Mouse (Mus musculus) liver, adult 2 months (tissue): ENCODE measurements at regions not wholly inside any gene's neighbourhood (a gene's known extent, or its start where the extent isn't known, plus 50 kb on each side); places are given as distances from the start of the nearest gene placed in this dataset.
A peak's percentile ranks its signal among the peaks of the same experiment; 100 is the strongest.

Source experiments
- DNase-seq: peaks from one replicate; pipeline ENCODE4 v3.0.0-alpha.2; 2011; ENCODE audit warnings: low read depth, low spot score; ENCODE audit errors: extremely low read depth
- H3K27ac ChIP-seq: fragments of 200-500 bp; replicated peaks from 2 replicates; pipeline ENCODE4 v1.5.1; 2012; ENCODE audit warnings: low read depth, mild to moderate bottlenecking, control low read depth, inconsistent platforms, low read length; ENCODE audit not compliant: insufficient read depth
- H3K27me3 ChIP-seq: fragments of 200-500 bp; 2 replicates; pipeline ENCODE4 v1.6.1; 2012; ENCODE audit warnings: mild to moderate bottlenecking, moderate library complexity, low read length, inconsistent platforms; ENCODE audit not compliant: control insufficient read depth, insufficient read depth
- H3K36me3 ChIP-seq: fragments of 200-500 bp; 2 replicates; pipeline ENCODE4 v1.6.1; 2012; ENCODE audit warnings: low read length, inconsistent platforms; ENCODE audit not compliant: control insufficient read depth, insufficient read depth
- H3K4me1 ChIP-seq: fragments of 200-500 bp; 2 replicates; pipeline ENCODE4 v1.6.1; 2011; ENCODE audit warnings: low read length; ENCODE audit not compliant: control insufficient read depth, insufficient read depth
- H3K4me3 ChIP-seq: fragments of 200-500 bp; 2 replicates; pipeline ENCODE4 v1.5.1; 2011; ENCODE audit warnings: low read depth, mild to moderate bottlenecking, control low read depth, low read length, moderate library complexity; ENCODE audit not compliant: insufficient read depth
- H3K79me2 ChIP-seq: fragments of 200-500 bp; 2 replicates; pipeline ENCODE4 v1.6.1; 2012; ENCODE audit warnings: inconsistent platforms, mild to moderate bottlenecking, low read length, moderate library complexity; ENCODE audit not compliant: control insufficient read depth, insufficient read depth
- H3K9ac ChIP-seq: fragments of 200-500 bp; 2 replicates; pipeline ENCODE4 v1.6.1; 2012; ENCODE audit warnings: low read depth, mild to moderate bottlenecking, control low read depth, inconsistent platforms, low read length
- CTCF ChIP-seq: fragments of 200-500 bp; IDR thresholded peaks from 2 replicates; pipeline ENCODE4 v1.5.1; 2011; ENCODE audit warnings: low read depth, low read length, control low read depth
- POLR2A ChIP-seq: fragments of 200-500 bp; IDR thresholded peaks from 2 replicates; pipeline ENCODE4 v1.6.1; 2011; ENCODE audit warnings: low read length, control low read depth; ENCODE audit not compliant: insufficient read depth; ENCODE audit errors: extremely low read depth
- WGBS: fragments of 180-500 bp; shearing (Covaris S2); methylation state at CpG from one replicate; pipeline ENCODE4 v1.1.7; 2018; 5-methylcytosine and 5-hydroxymethylcytosine counted together

DNA sequence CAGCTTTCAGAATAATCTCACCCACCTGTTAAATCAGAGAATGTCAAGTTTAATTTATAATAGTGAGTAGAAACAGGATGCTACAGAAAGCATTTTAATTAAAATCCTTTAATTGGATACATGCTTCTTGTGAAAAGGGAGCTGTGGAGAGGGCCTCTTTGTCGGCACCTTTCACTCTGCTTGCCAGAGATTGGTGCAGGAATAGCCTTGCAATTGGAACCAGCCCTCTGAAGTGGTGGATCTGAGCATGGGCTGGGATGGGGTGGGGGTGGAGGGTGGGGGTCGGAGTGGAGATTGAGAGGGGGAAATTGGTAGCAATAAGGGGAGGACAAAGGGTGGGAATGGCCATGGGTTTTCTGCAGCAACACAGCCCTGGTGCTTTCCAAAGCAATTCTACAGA is 207.2 kb downstream of the Tbx15 start:
- no peaks in the 10 kb centered on the region; the same call in 1 of the 2 replicates for H3K27me3 ChIP-seq
- H3K4me3 ChIP-seq: no peak overlapping the region
- WGBS: 78% methylated on average over 2 of the region's 2 CpGs
- no peaks in the 10 kb centered on the region for H3K79me2 ChIP-seq
- no peaks in the 10 kb centered on the region for H3K4me1 ChIP-seq
- no peaks in the 10 kb centered on the region for H3K36me3 ChIP-seq
- TF ChIP-seq POLR2A: no peak
- no peak for TF ChIP-seq CTCF
- no peak overlapping the region for H3K9ac ChIP-seq
- no peak for DNase-seq
- no peak overlapping the region for H3K27ac ChIP-seq

GRCm38 (mm10) chr3:99447813-99448212 is 207.6 kb downstream of the Tbx15 start:
- no peaks in the 10 kb centered on the region; the same call in 1 of the 2 replicates for H3K27me3 ChIP-seq
- no peaks in the 10 kb centered on the region for H3K36me3 ChIP-seq
- no peak for DNase-seq
- H3K9ac ChIP-seq: no peak overlapping the region
- H3K27ac ChIP-seq: no peak overlapping the region
- 45% methylated on average over 2 of the region's 2 CpGs for WGBS
- TF ChIP-seq CTCF: no peak
- TF ChIP-seq POLR2A: no peak
- no peaks in the 10 kb centered on the region for H3K79me2 ChIP-seq
- no peak overlapping the region for H3K4me3 ChIP-seq
- no peaks in the 10 kb centered on the region for H3K4me1 ChIP-seq

- Histone ChIP-seq H3K9ac (no peak overlapping the region), H3K27ac (no peak overlapping the region), H3K27me3 (no peaks in the 10 kb centered on the region), H3K36me3 (no peaks in the 10 kb centered on the region), H3K4me1 (no peaks in the 10 kb centered on the region), H3K79me2 (no peaks in the 10 kb centered on the region), H3K4me3 (no peak overlapping the region)
- peak; percentile 30 for DNase-seq
- 63% methylated on average over 12 of the region's 12 CpGs for WGBS
- no peak for TF ChIP-seq POLR2A
- no peak for TF ChIP-seq CTCF
Observed at GRCm38 (mm10) chr3:99459036-99459863, 219.1 kb downstream of the Tbx15 start.

DNA sequence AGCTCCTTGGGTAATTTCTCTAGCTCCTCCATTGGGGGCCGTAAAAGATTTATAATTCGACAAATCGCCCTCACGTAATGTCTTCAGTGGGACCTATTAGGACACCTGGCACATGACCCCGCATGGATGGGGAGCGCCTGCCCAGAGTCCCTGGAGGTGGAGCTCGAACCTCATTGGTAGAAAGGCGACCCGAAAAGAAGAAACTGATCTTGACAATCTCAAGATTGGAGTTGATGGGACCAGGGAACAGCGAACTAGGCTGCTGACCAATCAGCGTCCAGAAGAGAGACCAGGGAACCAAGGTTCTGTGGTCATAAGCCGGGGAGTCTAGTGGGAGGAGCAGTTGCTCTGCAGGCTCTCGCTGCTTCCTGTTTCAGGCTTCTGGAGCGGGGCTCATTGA is 259.8 kb downstream of the Tbx15 start:
- TF ChIP-seq POLR2A (no peak), CTCF (no peak)
- no peak for DNase-seq
- 78% methylated on average over 14 of the region's 14 CpGs for WGBS
- Histone ChIP-seq H3K36me3 (no peaks in the 10 kb centered on the region), H3K9ac (no peak overlapping the region), H3K79me2 (no peaks in the 10 kb centered on the region), H3K4me3 (no peak overlapping the region), H3K27ac (no peak overlapping the region), H3K27me3 (no peaks in the 10 kb centered on the region), H3K4me1 (no peaks in the 10 kb centered on the region)

- H3K4me3 ChIP-seq: no peak overlapping the region
- no peaks in the 10 kb centered on the region for H3K27me3 ChIP-seq
- TF ChIP-seq CTCF: no peak
- no peak for TF ChIP-seq POLR2A
- H3K9ac ChIP-seq: no peak overlapping the region
- H3K79me2 ChIP-seq: no peaks in the 10 kb centered on the region
- H3K4me1 ChIP-seq: no peaks in the 10 kb centered on the region
- 79% methylated on average over 2 of the region's 2 CpGs for WGBS
- no peak for DNase-seq
- no peak overlapping the region for H3K27ac ChIP-seq
- H3K36me3 ChIP-seq: no peaks in the 10 kb centered on the region
Observed at GRCm38 (mm10) chr3:99504772-99505171, 264.6 kb downstream of the Tbx15 start.

GRCm38 (mm10) chr3:99512250-99512649 is 272.1 kb downstream of the Tbx15 start:
- 74% methylated on average over 1 of the region's 1 CpGs for WGBS

More at GRCm38 (mm10) chr3:99512250-99512649, 272.1 kb downstream of the Tbx15 start:
- no peaks in the 10 kb centered on the region for H3K79me2 ChIP-seq
- no peaks in the 10 kb centered on the region for H3K27me3 ChIP-seq
- DNase-seq: no peak
- H3K36me3 ChIP-seq: no peaks in the 10 kb centered on the region
- no peak overlapping the region for H3K4me3 ChIP-seq
- TF ChIP-seq CTCF (no peak), POLR2A (no peak)
- H3K27ac ChIP-seq: no peak overlapping the region
- no peaks in the 10 kb centered on the region for H3K4me1 ChIP-seq
- H3K9ac ChIP-seq: no peak overlapping the region
